Mouse (Mus musculus): ENCODE results near the gene 1700015G11Rik. TPM values are rescaled to one million over a fixed set of nuclear protein-coding genes. Genes with fewer than 3 reads are reported as not detected.

1700015G11Rik gene
- total RNA-seq, 2 experiments from 2014 or later: not detected

DNA sequence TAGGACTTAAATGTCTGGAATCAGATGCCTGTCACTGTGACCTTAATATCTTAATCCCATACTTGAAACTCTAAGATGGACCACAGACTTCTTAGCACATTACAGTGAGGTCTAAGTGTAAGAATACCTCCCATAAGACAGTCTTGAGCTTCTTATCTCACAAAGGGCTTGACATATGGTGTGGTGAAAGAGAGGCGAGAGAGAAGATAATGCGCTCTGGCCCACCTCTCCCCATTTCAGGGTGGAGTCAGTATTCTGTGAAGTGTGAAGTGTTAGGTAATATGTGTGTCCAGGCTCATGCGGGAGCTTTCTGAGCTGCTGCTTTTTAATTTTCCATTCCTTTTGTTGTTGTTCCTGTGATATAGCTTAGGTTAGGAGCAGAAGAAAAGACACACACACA lies 24.5 kb downstream of the 1700015G11Rik start:
- no peak for DNase-seq (ENCODE audit: extremely low spot score in 1 of 2, low spot score in 2 of 2)
- TF ChIP-seq CTCF (IDR thresholded peaks at IDR 0.05): no peak
- no peak overlapping the region for H3K27ac ChIP-seq
- intact Hi-C loops (cut with DNase I): no loop called here
- no peak overlapping the region for H3K4me3 ChIP-seq

DNA sequence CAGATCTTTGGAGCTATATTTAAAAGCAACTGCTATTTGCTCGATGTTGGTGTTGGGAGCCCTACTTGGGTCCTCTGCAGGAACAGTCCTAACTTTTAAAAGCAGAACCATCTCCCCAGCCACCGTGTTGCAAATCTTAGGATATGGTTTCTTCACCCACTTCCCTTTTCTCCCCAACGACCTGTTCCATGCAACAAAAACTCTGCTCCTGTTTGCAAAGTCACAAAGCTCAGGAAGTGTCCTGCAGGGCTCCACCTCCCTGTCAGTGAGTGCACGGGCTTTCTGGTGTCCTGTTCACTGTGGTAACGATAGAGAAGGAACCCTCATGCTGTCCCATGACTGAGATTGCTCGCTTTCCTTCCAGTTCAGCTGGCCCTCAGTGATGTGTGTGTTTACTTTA lies 28.6 kb downstream of the 1700015G11Rik start:
- no peak for DNase-seq (ENCODE audit: extremely low spot score in 1 of 2, low spot score in 2 of 2)
- Histone ChIP-seq H3K4me3 (no peak overlapping the region), H3K27ac (no peak overlapping the region)
- no peak for TF ChIP-seq CTCF (IDR thresholded peaks at IDR 0.05)
- intact Hi-C loops (cut with DNase I): no loop called here

DNA sequence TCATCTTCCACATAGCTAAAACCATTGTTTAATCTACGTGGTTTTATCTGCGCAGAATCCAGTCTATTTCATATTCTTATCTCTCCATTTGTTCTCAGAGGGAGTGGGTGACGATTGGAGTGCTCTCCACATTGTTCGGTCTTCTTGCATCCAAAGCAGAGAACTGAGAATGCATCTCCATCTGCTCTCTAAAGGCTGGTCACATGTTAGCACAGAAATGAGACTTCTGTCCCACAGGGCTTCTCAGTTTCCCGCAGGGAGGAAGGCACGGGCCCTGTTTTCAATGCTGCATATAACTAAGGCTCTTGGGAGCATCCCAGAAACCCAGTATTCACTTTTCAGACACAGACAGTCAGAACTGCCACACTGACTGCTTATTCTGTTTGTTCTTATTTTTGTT lies 29.8 kb downstream of the 1700015G11Rik start:
- DNase-seq (ENCODE audit: extremely low spot score in 1 of 2, low spot score in 2 of 2): no peak
- no peak for TF ChIP-seq CTCF (IDR thresholded peaks at IDR 0.05)

DNA sequence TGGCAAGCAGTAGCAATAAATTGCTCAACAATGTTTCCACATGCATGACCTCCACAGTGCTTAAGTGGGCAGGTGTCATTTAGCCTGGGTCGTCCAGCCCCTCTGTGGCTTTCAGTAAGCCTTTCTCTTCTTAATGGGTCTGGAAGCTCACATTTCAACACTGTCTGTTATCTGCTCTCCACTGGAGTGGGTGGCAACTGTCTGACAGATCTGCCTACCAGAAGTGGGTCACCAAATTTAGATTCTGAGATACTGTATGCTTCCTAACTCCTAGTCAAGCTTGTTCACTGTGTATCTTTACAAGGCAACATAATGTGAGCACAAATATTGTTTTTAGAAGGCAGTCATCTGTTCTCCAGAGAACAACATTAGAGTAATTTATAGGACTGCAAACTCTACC lies 33.2 kb downstream of the 1700015G11Rik start:
- no peak for DNase-seq (ENCODE audit: extremely low spot score in 1 of 2, low spot score in 2 of 2)
- no peak overlapping the region for H3K4me3 ChIP-seq
- intact Hi-C loops (cut with DNase I): no loop called here
- H3K27ac ChIP-seq: no peak overlapping the region
- TF ChIP-seq CTCF (IDR thresholded peaks at IDR 0.05): no peak

More for the DNA sequence above, 29.8 kb downstream of the 1700015G11Rik start:
- Histone ChIP-seq H3K27ac (no peak overlapping the region), H3K4me3 (no peak overlapping the region)
- intact Hi-C loops (cut with DNase I): no loop called here

DNA sequence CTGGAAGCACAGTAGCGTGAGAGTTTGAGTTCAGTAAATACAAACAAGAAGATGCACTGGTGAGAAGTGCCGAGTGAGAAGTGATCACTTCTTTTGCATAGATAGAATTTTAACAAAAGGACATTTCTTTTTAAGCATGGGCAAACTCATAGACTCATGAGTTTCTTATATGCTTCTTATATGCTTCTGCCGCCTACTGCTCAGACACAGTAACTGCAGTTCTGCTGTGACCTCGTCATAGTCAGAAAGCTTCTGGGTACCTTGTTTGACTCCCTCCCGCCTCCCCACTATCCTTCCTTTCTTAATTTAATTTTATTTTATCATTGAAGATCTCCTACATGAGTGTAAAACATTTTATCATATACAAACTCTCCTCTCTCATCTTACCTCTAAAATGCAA lies 36.3 kb downstream of the 1700015G11Rik start:
- DNase-seq (ENCODE audit: extremely low spot score in 1 of 2, low spot score in 2 of 2): no peak
- peak; percentile 72 for TF ChIP-seq CTCF (IDR thresholded peaks at IDR 0.05)
- Histone ChIP-seq H3K4me3 (no peak overlapping the region), H3K27ac (no peak overlapping the region)
- intact Hi-C loops (cut with DNase I): loop anchor here (2.0 to 5.0 kb wide), 2 partner anchors 117 to 360 kb away; partner anchors contain the start of genes Fancf and Gas2

DNA sequence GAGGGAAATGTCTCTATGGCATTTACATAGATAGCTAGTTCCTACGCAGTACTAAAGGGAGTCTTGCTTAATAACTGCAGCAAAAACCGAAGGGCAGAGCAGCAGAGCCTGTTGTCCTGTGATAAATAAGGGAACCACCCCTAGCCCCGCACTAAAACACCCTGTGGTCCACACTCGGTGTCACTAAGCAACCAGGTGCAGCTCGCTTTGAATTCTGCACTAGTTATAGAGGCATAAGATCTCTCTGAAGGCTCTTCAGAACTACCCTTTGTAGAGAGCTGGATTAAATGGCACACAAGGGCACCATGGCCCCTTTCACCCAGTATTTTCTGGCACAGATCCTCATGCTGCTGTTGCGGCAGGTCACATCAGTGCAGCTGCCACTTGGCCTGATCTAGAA lies 40.3 kb downstream of the 1700015G11Rik start:
- no peak for DNase-seq (ENCODE audit: extremely low spot score in 1 of 2, low spot score in 2 of 2)
- H3K27ac ChIP-seq: no peak overlapping the region
- intact Hi-C loops (cut with DNase I): loop anchor here (5.0 kb wide), 1 partner anchor 113 kb away; the partner anchor contains the start of genes Fancf and Gas2
- H3K4me3 ChIP-seq: no peak overlapping the region
- no peak for TF ChIP-seq CTCF (IDR thresholded peaks at IDR 0.05)

DNA sequence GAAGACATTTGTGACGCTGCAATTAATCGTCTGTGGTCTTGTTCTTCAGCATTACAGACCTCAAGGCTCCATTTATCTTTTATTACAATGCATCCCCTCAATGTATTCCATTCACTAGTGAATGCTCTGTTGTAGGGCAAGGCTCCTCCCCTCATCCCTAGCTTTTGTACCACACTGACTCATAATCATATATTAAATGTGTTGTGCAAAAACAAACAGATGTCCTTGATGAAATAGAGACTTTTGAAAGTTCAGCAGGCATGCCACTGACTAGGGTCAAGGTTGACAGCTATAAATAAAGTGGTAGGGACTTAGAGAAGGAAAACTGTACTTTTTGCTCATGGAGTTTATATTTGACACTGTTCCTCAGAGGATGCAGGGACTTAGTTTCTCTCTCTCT lies 42.0 kb downstream of the 1700015G11Rik start:
- Histone ChIP-seq H3K27ac (no peak overlapping the region), H3K4me3 (no peak overlapping the region)
- intact Hi-C loops (cut with DNase I): loop anchor here (2.0 to 5.0 kb wide), 4 partner anchors 96 to 475 kb away; no protein-coding TSS in a partner anchor
- no peak for DNase-seq (ENCODE audit: extremely low spot score in 1 of 2, low spot score in 2 of 2)
- no peak for TF ChIP-seq CTCF (IDR thresholded peaks at IDR 0.05)

DNA sequence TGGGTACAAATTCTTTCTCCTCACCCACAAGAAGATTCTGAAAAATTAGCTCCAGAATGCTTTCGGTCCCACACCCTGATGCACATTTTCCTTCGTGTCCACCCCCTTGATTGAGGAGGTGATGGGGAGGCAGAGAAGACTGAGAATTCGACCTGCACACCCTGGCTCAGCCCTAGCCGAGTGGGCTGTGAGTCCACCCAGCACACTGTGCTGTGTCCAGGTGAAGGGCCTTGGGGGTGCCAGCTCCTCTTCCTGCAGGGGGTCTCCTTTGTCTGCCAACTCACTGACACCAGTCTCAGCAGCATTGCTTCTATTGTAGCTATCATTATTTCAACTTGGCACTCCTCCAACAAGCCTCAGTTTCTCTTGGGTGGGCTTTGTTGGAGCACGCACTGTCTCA lies 42.4 kb downstream of the 1700015G11Rik start:
- intact Hi-C loops (cut with DNase I): loop anchor here (2.0 to 5.0 kb wide), 4 partner anchors 96 to 474 kb away; no protein-coding TSS in a partner anchor
- no peak overlapping the region for H3K4me3 ChIP-seq
- no peak for TF ChIP-seq CTCF (IDR thresholded peaks at IDR 0.05)
- H3K27ac ChIP-seq: no peak overlapping the region
- no peak for DNase-seq (ENCODE audit: extremely low spot score in 1 of 2, low spot score in 2 of 2)

DNA sequence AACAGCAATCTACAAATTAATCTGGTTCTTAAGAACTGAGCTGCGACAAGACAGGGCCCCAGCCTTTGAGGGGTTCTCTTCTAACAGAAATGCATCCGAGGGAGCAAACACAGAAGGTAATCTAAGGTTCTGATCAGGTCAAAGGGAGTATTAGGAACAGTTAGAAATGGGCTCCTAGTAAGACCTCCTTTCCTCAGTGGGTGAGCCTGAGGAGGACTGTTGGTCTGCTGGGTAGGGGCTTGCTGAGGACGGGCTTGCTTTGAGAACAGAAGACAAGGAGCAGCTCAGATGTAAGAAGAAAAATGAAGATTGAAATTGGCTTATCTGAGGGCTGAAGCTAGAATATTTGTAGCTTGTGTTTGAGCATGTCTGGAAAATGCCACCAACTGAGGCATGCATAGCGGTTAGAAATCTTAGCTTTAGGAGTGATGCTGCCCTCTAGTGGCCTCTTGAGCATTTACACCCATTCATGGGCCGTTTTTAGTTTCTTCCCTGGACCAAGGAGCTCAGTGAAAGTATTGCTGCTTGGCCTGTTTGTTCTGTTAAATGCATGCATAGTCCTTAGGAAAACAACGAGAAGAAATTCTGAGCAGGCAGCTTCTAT lies 43.2 kb downstream of the 1700015G11Rik start:
- intact Hi-C loops (cut with DNase I): loop anchor here (2.0 to 5.0 kb wide), 4 partner anchors 95 to 474 kb away; no protein-coding TSS in a partner anchor
- peak; percentile 93 for TF ChIP-seq CTCF (IDR thresholded peaks at IDR 0.05)
- Histone ChIP-seq H3K27ac (no peak overlapping the region), H3K4me3 (no peak overlapping the region)
- peak; percentile 45 to 48 for DNase-seq (ENCODE audit: extremely low spot score in 1 of 2, low spot score in 2 of 2)

DNA sequence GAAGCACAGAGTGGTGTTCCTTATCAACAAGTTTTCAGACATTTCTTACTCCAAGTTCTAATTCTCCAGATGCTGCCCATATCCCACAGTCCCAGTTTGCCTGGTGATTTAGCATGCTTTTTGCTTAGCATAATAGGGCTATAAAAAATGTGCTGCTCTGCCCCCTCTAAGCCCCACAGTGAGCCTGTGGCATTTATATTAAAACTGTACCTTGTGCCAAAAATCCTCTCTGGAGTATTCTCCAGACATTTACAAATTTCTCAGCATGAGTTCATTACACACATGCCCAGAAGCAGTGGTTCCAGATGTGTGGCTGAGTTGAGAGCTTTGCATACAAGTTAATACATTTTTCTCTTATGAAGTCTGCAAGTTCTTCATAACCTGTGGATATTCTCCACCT lies 46.1 kb downstream of the 1700015G11Rik start:
- intact Hi-C loops (cut with DNase I): no loop called here
- DNase-seq (ENCODE audit: extremely low spot score in 1 of 2, low spot score in 2 of 2): no peak
- no peak overlapping the region for H3K4me3 ChIP-seq
- no peak for TF ChIP-seq CTCF (IDR thresholded peaks at IDR 0.05)
- H3K27ac ChIP-seq: no peak overlapping the region

DNA sequence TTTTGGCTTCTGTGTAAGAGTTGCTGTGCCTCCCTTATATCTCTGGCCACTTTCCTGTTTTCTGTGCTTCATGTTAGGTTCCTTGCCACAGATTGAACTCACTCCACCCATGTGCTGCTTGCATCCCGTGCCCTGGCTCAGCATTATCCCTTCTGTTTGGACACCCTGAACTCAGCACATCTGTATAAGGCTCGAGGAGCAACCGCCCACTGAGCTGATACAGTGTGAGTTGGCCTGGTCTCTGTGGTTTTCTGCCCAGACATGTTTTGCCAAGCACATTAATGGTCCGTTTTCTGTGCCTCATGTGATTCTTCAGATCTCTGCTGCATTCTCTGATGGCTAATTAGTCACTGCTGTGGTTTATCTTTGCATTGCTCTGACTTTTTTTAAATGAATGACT lies 47.9 kb downstream of the 1700015G11Rik start:
- no peak overlapping the region for H3K4me3 ChIP-seq
- no peak for TF ChIP-seq CTCF (IDR thresholded peaks at IDR 0.05)
- intact Hi-C loops (cut with DNase I): no loop called here
- no peak overlapping the region for H3K27ac ChIP-seq
- no peak for DNase-seq (ENCODE audit: extremely low spot score in 1 of 2, low spot score in 2 of 2)

DNA sequence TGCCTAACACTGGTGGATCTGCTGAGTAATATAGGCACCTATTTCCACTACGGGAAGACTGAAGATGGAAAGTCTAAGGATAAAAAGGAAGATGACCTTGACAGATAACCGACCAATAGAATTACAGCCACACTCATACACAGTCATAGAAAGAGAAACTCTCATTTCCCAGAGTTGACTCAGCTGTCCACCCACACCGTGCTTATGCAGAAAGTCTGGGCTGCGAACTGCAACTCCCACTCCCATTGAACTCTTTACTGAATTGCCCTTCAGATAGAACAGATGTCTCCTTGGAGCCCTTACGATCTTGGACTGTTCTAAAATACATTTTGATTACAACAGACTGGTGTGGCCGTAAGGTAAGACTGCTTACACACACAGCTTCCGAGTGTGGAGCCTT lies 50.8 kb downstream of the 1700015G11Rik start:
- DNase-seq (ENCODE audit: extremely low spot score in 1 of 2, low spot score in 2 of 2): peak; percentile 21 to 41
- intact Hi-C loops (cut with DNase I): no loop called here
- Histone ChIP-seq H3K27ac (no peak overlapping the region), H3K4me3 (no peak overlapping the region)
- no peak for TF ChIP-seq CTCF (IDR thresholded peaks at IDR 0.05)
